Mouse (Mus musculus): ENCODE results near the gene Babam2.
"Not testable (repeated sequence)": the region's sequence is repeated elsewhere in the genome, so short reads cannot be mapped to it uniquely, and the experiment has no call there.

Babam2 gene

GRCm38 (mm10) chr5:31774976-31775375 lies 77.5 kb downstream of the Babam2 start:
- in situ Hi-C loops (cut with MboI, MseI), result no loop called here

- in situ Hi-C loops (cut with MboI, MseI), result no loop called here
Observed at GRCm38 (mm10) chr5:31781624-31782023, 84.1 kb downstream of the Babam2 start.

GRCm38 (mm10) chr5:31787201-31787600 lies 89.7 kb downstream of the Babam2 start:
- in situ Hi-C loops (cut with MboI, MseI), result no loop called here

- in situ Hi-C loops (cut with MboI, MseI), result no loop called here
Observed at GRCm38 (mm10) chr5:31787622-31788021, 90.1 kb downstream of the Babam2 start.

- in situ Hi-C loops (cut with MboI, MseI), result no loop called here
Observed at GRCm38 (mm10) chr5:31792338-31792737, 94.9 kb downstream of the Babam2 start.

- in situ Hi-C loops (cut with MboI, MseI), result no loop called here
Observed at GRCm38 (mm10) chr5:31792863-31793262, 95.4 kb downstream of the Babam2 start.

GRCm38 (mm10) chr5:31795414-31795813 lies 97.9 kb downstream of the Babam2 start:
- in situ Hi-C loops (cut with MboI, MseI), result no loop called here

GRCm38 (mm10) chr5:31796979-31797378 lies 99.5 kb downstream of the Babam2 start:
- in situ Hi-C loops (cut with MboI, MseI), result no loop called here

GRCm38 (mm10) chr5:31804211-31804610 lies 106.7 kb downstream of the Babam2 start:
- in situ Hi-C loops (cut with MboI, MseI), result not testable (repeated sequence)

GRCm38 (mm10) chr5:31804751-31805150 lies 107.3 kb downstream of the Babam2 start:
- in situ Hi-C loops (cut with MboI, MseI), result no loop called here

- in situ Hi-C loops (cut with MboI, MseI), result no loop called here
Observed at GRCm38 (mm10) chr5:31807312-31807711, 109.8 kb downstream of the Babam2 start.

- in situ Hi-C loops (cut with MboI, MseI), result no loop called here
Observed at GRCm38 (mm10) chr5:31808271-31808670, 110.8 kb downstream of the Babam2 start.

GRCm38 (mm10) chr5:31810796-31811662 lies 113.5 kb downstream of the Babam2 start:
- in situ Hi-C loops (cut with MboI, MseI), result no loop called here

GRCm38 (mm10) chr5:31811663-31812001 lies 114.1 kb downstream of the Babam2 start:
- in situ Hi-C loops (cut with MboI, MseI), result no loop called here

GRCm38 (mm10) chr5:31813156-31813675 lies 115.7 kb downstream of the Babam2 start:
- in situ Hi-C loops (cut with MboI, MseI), result no loop called here

GRCm38 (mm10) chr5:31814068-31814467 lies 116.6 kb downstream of the Babam2 start:
- in situ Hi-C loops (cut with MboI, MseI), result no loop called here

- in situ Hi-C loops (cut with MboI, MseI), result no loop called here
Observed at GRCm38 (mm10) chr5:31815129-31815528, 117.6 kb downstream of the Babam2 start.

GRCm38 (mm10) chr5:31816082-31816481 lies 118.6 kb downstream of the Babam2 start:
- in situ Hi-C loops (cut with MboI, MseI), result no loop called here

GRCm38 (mm10) chr5:31820801-31821200 lies 123.3 kb downstream of the Babam2 start:
- in situ Hi-C loops (cut with MboI, MseI), result no loop called here

- in situ Hi-C loops (cut with MboI, MseI), result no loop called here
Observed at GRCm38 (mm10) chr5:31821204-31821603, 123.7 kb downstream of the Babam2 start.

GRCm38 (mm10) chr5:31823673-31824072 lies 126.2 kb downstream of the Babam2 start:
- in situ Hi-C loops (cut with MboI, MseI), result no loop called here

GRCm38 (mm10) chr5:31824126-31824525 lies 126.6 kb downstream of the Babam2 start:
- in situ Hi-C loops (cut with MboI, MseI), result no loop called here

GRCm38 (mm10) chr5:31827304-31827703 lies 129.8 kb downstream of the Babam2 start:
- in situ Hi-C loops (cut with MboI, MseI), result no loop called here
